Mouse (Mus musculus): ENCODE results near the gene Gsta3. TPM values are rescaled to one million over a fixed set of nuclear protein-coding genes. Genes with fewer than 3 reads are reported as not detected.

The Gsta3 gene
- polyA plus RNA-seq, 1 experiment = not detected

- no peaks in the 10 kb centered on the region for H3K79me2 ChIP-seq (ENCODE audit: control insufficient read depth, insufficient read depth)
- H3K79me3 ChIP-seq (ENCODE audit: low read depth) = no peaks in the 10 kb centered on the region
- no peaks in the 10 kb centered on the region for H3K27me3 ChIP-seq (ENCODE audit: control insufficient read depth, insufficient read depth, insufficient read length)
- TF ChIP-seq FOSL1 (IDR thresholded peaks at IDR 0.05; ENCODE audit: insufficient read depth, low read length, poor library complexity, severe bottlenecking) (no peak), USF1 (IDR thresholded peaks at IDR 0.05; ENCODE audit: low read depth) (peak; percentile 48)
- H3ac ChIP-seq (ENCODE audit: control insufficient read depth, insufficient read length, low read depth) = no peak overlapping the region
- H3K36me3 ChIP-seq (ENCODE audit: control insufficient read depth, insufficient read depth) = no peaks in the 10 kb centered on the region
- H3K4me3 ChIP-seq (ENCODE audit: insufficient read depth, poor library complexity, severe bottlenecking) = no peak overlapping the region
Observed at GRCm38 (mm10) chr1:21252566-21253302, 12.3 kb downstream of the Gsta3 start.

- Histone ChIP-seq H3K79me3 (ENCODE audit: low read depth) (no peaks in the 10 kb centered on the region), H3K27me3 (ENCODE audit: control insufficient read depth, insufficient read depth, insufficient read length) (no peaks in the 10 kb centered on the region), H3ac (ENCODE audit: control insufficient read depth, insufficient read length, low read depth) (no peak overlapping the region), H3K79me2 (ENCODE audit: control insufficient read depth, insufficient read depth) (no peaks in the 10 kb centered on the region), H3K4me3 (ENCODE audit: insufficient read depth, poor library complexity, severe bottlenecking) (no peak overlapping the region), H3K36me3 (ENCODE audit: control insufficient read depth, insufficient read depth) (no peaks in the 10 kb centered on the region)
- TF ChIP-seq CTCF (IDR thresholded peaks at IDR 0.05; ENCODE audit: control insufficient read depth, insufficient read depth, insufficient read length) (no peak), USF1 (IDR thresholded peaks at IDR 0.05; ENCODE audit: low read depth) (no peak), MYOD1 (IDR thresholded peaks at IDR 0.05; ENCODE audit: control insufficient read depth, insufficient read length, low read depth) (no peak), FOSL1 (IDR thresholded peaks at IDR 0.05; ENCODE audit: insufficient read depth, low read length, poor library complexity, severe bottlenecking) (no peak), CEBPB (IDR thresholded peaks at IDR 0.05; ENCODE audit: low read depth) (no peak), MYOG (IDR thresholded peaks at IDR 0.05; ENCODE audit: control insufficient read depth, extremely low read depth, insufficient read length) (no peak), MAX (IDR thresholded peaks at IDR 0.05) (no peak)
Observed at GRCm38 (mm10) chr1:21253303-21253650, 12.9 kb downstream of the Gsta3 start.

GRCm38 (mm10) chr1:21253856-21254255 lies 13.5 kb downstream of the Gsta3 start:
- no peaks in the 10 kb centered on the region for H3K36me3 ChIP-seq (ENCODE audit: control insufficient read depth, insufficient read depth)
- H3K79me2 ChIP-seq (ENCODE audit: control insufficient read depth, insufficient read depth) = no peaks in the 10 kb centered on the region
- TF ChIP-seq FOSL1 (IDR thresholded peaks at IDR 0.05; ENCODE audit: insufficient read depth, low read length, poor library complexity, severe bottlenecking) (no peak), USF1 (IDR thresholded peaks at IDR 0.05; ENCODE audit: low read depth) (no peak), CTCF (IDR thresholded peaks at IDR 0.05; ENCODE audit: control insufficient read depth, insufficient read depth, insufficient read length) (no peak), MAX (IDR thresholded peaks at IDR 0.05) (no peak), MYOD1 (IDR thresholded peaks at IDR 0.05; ENCODE audit: control insufficient read depth, insufficient read length, low read depth) (no peak), MYOG (IDR thresholded peaks at IDR 0.05; ENCODE audit: control insufficient read depth, extremely low read depth, insufficient read length) (no peak), CEBPB (IDR thresholded peaks at IDR 0.05; ENCODE audit: low read depth) (no peak)

GRCm38 (mm10) chr1:21255625-21256345 lies 15.4 kb downstream of the Gsta3 start:
- Histone ChIP-seq H3K79me3 (ENCODE audit: low read depth) (no peaks in the 10 kb centered on the region), H3K36me3 (ENCODE audit: control insufficient read depth, insufficient read depth) (no peaks in the 10 kb centered on the region), H3K27me3 (ENCODE audit: control insufficient read depth, insufficient read depth, insufficient read length) (no peaks in the 10 kb centered on the region), H3ac (ENCODE audit: control insufficient read depth, insufficient read length, low read depth) (no peak overlapping the region), H3K4me3 (ENCODE audit: insufficient read depth, poor library complexity, severe bottlenecking) (no peak overlapping the region), H3K79me2 (ENCODE audit: control insufficient read depth, insufficient read depth) (no peaks in the 10 kb centered on the region)
- TF ChIP-seq MYOD1 (IDR thresholded peaks at IDR 0.05; ENCODE audit: control insufficient read depth, insufficient read length, low read depth) (no peak), CEBPB (IDR thresholded peaks at IDR 0.05; ENCODE audit: low read depth) (no peak), MAX (IDR thresholded peaks at IDR 0.05) (no peak), MYOG (IDR thresholded peaks at IDR 0.05; ENCODE audit: control insufficient read depth, extremely low read depth, insufficient read length) (no peak), CTCF (IDR thresholded peaks at IDR 0.05; ENCODE audit: control insufficient read depth, insufficient read depth, insufficient read length) (no peak), USF1 (IDR thresholded peaks at IDR 0.05; ENCODE audit: low read depth) (no peak), FOSL1 (IDR thresholded peaks at IDR 0.05; ENCODE audit: insufficient read depth, low read length, poor library complexity, severe bottlenecking) (no peak)

More at GRCm38 (mm10) chr1:21253856-21254255, 13.5 kb downstream of the Gsta3 start:
- Histone ChIP-seq H3ac (ENCODE audit: control insufficient read depth, insufficient read length, low read depth) (no peak overlapping the region), H3K4me3 (ENCODE audit: insufficient read depth, poor library complexity, severe bottlenecking) (no peak overlapping the region), H3K27me3 (ENCODE audit: control insufficient read depth, insufficient read depth, insufficient read length) (no peaks in the 10 kb centered on the region), H3K79me3 (ENCODE audit: low read depth) (no peaks in the 10 kb centered on the region)

GRCm38 (mm10) chr1:21256391-21256790 lies 16.0 kb downstream of the Gsta3 start:
- TF ChIP-seq MYOD1 (IDR thresholded peaks at IDR 0.05; ENCODE audit: control insufficient read depth, insufficient read length, low read depth) (no peak), CEBPB (IDR thresholded peaks at IDR 0.05; ENCODE audit: low read depth) (no peak), USF1 (IDR thresholded peaks at IDR 0.05; ENCODE audit: low read depth) (no peak), CTCF (IDR thresholded peaks at IDR 0.05; ENCODE audit: control insufficient read depth, insufficient read depth, insufficient read length) (no peak)
- no peaks in the 10 kb centered on the region for H3K36me3 ChIP-seq (ENCODE audit: control insufficient read depth, insufficient read depth)
- H3K79me2 ChIP-seq (ENCODE audit: control insufficient read depth, insufficient read depth) = no peaks in the 10 kb centered on the region
- H3K79me3 ChIP-seq (ENCODE audit: low read depth) = no peaks in the 10 kb centered on the region
- no peak overlapping the region for H3K4me3 ChIP-seq (ENCODE audit: insufficient read depth, poor library complexity, severe bottlenecking)
- H3K27me3 ChIP-seq (ENCODE audit: control insufficient read depth, insufficient read depth, insufficient read length) = no peaks in the 10 kb centered on the region
- no peak overlapping the region for H3ac ChIP-seq (ENCODE audit: control insufficient read depth, insufficient read length, low read depth)
